Mouse (Mus musculus) retina, postnatal 7 days (tissue): Measurements from ENCODE around the gene Kcnab2.

ENCODE experiments used
- DNase-seq: peaks from one replicate; pipeline ENCODE4 v3.0.0-alpha.2; 2012; ENCODE audit warnings: low read depth, low spot score

The Kcnab2 gene

GRCm38 (mm10) chr4:152453079-152453478, 24.6 kb downstream of the Kcnab2 start:
- no peak for DNase-seq

DNA sequence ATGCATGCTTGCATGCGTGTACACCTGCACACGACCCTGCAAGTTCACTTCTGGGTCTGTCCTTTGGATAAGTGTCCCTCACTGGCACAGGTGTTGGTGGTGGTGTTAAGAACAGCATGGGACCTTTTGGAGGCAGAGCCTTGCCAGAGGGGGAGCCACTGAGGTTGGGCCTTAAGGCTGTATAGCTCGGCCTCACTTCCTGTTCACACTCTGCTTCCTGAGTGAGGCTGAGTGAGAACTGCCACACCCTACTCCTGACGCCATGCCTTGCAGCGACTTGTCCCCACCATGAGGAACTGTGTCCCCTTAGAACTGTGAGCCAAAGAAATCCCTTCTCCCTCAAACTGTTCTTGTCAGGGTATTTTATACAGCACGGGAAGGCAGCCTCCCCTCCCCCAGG, 26.3 kb downstream of the Kcnab2 start:
- DNase-seq = no peak

DNA sequence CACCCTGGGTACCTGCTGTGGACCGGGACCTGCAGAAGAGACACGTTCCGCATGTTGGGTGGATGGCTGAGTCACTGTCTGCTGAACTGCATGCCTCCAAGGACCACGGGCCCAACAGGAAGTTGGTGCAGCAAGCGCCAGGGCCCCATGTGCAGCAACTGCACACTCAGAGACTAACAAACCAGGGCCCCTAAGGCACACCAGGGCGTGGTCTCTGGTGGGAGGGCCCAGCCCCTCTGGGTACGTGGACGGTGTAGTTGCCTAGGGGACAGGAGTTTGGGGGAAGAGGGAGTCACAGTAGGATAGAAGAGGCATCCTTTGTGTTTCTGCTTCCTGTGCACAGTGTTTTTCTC, 29.0 kb downstream of the Kcnab2 start:
- no peak for DNase-seq

DNA sequence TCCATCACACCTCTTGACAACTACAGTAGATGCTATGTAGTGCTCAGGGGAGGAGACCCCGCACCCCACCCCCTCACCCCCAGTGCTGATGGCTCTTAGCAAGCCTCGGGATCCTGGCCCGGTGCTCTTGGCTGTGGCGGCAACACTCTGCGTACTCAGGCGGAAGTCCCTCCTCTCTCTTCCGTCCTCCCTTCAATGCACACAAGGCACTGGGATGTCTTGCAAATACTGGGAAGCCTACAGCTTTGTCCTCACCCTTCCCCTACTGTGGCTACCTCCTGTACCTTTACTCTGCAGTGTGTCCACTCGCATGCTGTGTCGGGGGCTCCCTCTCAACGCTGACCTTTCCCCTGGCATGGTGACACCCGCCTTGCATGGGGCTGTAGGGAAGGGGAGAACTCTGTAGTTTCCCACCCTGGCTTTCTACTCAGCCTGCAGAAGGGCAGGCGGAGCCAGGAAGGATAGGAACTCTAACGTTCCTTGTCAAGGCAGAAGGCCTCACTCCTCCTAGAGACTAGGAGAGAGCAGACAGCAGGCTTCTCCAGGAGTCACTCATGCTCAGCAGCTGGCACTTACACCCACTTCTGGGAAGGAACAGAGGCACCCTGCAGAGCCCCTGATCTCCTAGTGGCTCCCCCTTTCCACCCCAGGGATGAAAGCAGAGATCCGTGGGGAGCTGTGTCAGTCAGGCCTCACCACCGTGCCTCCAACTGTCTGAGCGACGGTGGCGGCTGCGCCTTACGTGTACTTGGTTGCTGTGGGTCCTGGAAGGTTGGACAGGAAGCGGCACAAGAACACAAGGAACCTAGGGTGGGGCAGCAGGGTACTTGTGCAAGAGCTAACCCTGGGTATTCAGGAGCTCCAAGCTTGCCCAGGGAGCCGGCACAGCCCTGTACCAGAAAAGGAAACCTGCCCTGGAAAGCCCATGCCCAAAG, 29.7 kb downstream of the Kcnab2 start:
- no peak for DNase-seq

- no peak for DNase-seq
These were observed 31.5 kb downstream of the Kcnab2 start for GRCm38 (mm10) chr4:152446178-152446577.

DNA sequence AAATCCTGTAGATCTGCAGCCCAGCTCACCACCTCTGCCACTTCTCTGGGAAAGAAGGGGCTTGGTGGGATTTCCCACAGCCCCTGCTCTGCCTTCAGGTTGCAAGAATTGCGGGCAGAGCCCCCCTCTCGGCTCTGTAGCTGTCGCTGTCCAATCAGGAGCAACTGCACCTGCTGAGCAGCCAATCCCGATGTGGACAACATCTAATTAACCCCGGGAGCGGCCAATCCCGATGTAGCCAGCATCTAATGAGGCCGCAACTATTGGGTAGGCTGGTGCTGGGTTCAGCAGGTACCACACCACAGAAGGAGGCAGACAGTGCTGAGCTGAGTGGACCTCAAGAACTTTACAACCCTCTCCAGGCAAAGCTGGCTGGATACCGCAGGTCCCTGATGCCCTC, 36.1 kb downstream of the Kcnab2 start:
- DNase-seq = no peak

DNA sequence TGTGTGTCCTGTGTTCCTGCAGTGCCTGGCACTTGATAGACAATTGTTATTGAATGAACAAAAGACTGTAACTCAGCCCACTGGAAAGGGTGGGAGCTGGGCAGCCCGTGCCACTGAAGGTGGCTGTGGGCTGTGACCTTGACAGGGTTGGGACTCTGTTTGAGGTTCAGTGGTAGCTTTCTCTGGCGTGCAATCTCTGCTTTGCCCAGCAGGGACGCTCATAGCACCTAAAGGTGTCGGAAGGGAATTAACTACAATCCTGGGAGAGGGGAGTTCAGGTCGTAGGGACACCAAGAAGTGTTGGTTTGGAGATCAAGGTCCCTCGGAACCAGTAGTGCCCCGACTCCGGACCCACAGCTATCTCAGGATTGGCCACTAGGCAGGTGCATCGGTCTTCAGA, 36.8 kb downstream of the Kcnab2 start:
- no peak for DNase-seq

DNA sequence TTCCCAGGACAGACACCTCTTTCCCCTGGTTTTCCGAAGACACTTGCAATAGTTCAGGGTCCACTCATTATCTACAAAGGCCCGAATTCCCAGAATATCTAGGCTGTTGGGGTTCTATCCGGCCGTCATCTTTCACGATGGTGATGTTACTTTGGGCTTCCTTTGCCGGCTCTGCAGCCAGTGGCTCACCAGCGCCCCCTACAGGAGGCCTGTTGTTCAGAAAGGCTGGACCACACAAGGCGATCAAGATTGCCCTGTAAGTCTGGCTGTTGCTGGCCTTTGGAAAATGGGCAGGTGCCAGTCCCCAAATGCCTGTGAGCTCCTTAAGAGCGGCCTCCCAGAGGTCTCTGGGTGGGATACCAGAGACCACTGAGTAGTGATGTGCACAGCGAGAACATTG, 42.4 kb downstream of the Kcnab2 start:
- DNase-seq = peak; percentile 66

DNA sequence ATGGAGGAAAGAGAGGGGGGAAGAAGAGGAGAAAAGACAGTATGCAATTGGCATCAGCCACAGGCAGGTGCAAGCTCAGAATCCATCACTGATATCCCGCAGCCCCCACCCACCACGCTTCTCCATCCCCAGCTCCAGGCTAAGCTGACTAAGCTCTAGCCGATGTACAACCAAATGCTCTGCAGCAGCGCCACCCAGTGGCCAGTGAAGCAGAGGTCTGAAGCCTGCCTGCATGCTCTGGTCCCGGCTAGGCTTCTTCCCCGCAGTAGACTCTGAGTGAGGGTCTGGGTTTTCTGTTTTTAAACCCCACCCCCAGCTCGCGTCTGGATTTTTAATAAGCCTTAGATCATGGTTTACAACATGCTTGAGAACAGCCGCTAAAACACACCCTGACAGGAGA, 42.8 kb downstream of the Kcnab2 start:
- peak; percentile 95 for DNase-seq

DNA sequence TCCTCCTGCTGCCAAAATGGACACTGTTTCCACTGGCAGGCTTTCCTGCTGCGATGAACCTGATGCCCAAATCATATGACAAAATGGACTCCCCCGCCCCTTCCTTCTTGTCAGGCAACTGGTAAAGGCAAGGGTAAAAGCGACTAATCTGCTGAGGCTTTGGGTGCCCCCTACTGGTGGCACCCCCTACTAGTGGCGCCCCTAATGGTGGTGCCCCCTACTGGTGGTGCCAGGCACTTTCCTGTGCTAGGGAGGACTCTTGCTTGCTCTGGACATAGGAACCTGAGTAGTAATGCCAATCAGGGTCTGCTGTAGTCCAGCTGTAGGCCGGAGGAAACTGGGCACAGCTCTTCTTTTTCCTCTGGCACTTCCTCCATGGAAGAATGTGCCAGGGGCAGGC, 45.4 kb downstream of the Kcnab2 start:
- DNase-seq = no peak

DNA sequence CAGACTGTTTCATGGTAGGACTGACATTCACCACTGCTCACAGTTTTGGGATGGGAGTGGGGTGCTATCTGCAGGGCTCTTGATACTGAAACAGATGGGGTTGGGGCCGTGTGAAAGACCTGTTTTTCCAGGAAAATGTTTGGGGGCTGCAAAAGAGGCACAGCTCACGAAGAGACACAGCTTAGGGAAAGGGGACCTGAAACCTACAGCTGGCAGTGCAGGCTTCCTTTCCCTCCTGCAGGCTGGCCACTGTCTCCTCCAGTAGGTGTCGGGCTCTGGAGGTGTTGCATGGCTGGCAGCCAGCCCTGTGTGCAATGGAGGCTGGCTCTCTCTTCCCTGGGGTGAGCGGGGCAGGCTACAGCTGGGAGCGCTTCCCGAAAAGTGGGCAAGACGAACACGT, 49.4 kb downstream of the Kcnab2 start:
- DNase-seq = no peak

- DNase-seq = no peak
These were observed 52.7 kb downstream of the Kcnab2 start for GRCm38 (mm10) chr4:152424922-152425321.

DNA sequence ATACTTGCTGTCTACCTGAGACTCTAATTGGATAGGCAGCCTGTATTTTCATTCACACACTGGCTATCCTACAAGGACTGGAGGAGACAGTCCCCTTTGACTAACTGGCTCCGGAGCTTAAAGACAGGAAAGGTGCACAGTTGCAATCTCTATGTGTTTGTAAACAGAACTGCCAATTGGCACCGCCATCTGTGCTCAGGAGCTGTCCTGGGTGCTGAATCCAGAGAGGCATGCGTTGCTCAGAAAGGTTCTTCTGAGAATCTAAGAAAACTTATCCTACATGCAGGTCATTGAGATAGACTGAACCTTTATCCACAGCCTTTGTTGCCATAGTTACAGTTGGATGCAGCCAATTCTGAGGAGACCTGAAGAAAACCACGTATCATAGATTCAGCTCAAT, 53.3 kb downstream of the Kcnab2 start:
- DNase-seq = no peak

- DNase-seq = no peak
These were observed 54.1 kb downstream of the Kcnab2 start for GRCm38 (mm10) chr4:152423576-152423975.

DNA sequence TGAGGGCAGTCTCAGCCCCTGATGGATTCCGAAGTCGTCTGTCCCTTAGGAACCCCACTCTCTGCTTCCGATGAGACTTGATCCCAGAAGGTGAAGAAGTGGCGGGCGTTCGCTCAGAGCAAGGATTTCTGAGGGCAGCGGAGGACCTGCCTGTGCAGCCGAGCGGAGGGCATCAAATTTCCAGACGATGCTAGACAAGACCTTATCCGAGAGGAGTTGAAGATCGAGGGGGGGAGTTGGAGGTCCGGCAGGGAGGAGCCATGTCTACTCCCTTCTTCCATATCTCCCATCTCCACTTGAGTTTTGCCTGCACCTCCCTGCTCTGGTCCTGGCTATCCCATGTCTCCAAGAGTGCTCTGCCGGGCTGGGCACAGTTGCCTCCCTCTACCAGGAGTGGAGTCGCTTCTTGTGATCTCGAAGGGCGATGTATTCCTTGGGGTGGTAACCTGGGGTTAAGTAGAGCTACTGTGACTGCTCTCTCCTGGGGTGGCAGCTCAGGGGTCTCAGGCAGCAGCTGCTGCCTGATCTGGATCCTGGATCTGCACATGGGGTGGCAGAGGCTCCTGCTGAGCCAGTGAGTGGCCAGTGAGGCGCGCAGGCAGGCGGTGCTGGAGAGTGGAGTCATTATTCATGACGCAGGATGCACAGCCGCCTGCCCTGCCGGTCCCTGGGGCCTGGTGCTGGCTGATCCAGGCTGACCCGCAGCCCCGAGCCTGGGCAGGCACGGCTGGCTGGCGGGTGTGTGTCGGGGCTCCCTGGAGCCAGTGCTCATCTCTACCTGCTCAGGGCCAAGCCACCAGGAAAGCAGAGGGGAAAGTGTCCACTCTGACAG, 59.2 kb downstream of the Kcnab2 start:
- no peak for DNase-seq

DNA sequence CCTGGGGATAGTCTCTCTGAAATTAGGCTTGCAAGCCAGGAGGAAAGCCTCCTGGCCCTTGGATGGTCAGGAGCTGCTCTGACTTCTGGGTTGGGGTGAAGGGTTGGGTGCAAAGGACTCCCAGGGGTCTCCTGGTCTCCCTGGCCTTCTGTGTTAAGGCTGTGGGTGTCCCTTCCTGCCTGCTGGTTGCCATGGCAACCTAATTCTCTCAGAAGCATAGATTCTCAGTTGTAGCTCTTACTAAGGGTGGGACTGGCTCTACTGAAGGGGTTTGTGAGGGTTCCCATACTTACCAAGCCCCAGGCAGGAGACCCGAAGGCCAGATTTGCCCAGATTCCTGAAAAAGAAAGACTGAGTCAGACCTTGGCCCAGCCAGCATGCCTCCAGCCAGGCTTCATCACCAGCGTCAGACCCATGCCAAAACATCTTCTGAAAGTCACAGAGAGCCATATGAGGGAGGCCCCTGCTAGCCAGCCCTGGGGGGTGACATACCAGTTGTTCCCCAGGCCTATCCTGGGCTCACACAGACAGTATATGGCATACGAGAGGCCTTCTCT, 65.1 kb downstream of the Kcnab2 start:
- no peak for DNase-seq

- DNase-seq = no peak
These were observed 66.7 kb downstream of the Kcnab2 start for GRCm38 (mm10) chr4:152410961-152411360.

DNA sequence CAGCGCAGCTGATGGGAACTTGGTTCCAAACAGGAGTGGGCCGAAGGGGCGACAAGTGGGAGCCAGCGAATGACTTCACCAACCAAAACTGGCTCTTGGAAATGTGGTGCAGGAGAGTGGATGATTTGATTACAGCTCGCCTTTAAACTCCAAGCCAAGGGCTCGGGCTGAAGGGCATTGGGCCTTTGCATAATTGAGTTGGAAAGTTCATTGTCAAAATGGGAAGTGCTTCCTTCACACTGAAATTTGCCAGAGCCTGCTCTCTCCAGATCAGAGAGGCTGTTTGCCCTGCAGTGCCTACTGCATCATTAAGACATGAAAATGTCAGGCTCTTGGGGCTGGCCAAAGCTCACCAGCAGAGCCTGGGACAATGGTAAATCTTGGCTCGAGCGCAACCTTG, 71.1 kb downstream of the Kcnab2 start:
- no peak for DNase-seq

DNA sequence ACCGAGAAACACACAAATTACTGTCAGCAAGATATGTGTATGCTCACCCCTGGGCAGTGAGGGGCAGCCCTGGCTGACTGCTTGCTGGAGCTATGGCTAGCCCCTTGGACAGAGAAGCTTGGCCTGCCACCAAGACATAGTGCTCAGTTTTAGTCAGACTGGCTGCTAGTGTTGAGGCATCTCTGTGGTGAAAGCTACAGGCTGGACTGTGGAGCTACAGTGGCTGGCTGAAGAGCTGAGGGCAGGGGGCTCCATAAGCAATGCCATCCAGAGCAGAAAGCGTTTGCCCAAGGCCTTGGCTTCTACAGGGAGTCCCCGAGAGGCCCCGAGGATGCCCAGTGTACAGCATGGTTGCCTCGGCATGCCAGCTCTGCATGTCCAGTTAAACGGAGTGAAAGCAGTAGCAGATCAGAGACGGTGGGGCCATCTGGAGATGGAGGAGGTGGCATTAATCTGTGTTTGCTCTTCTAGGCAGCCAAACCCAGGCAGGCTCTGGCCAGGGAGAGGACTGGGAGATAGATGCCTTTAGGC, 71.9 kb downstream of the Kcnab2 start:
- no peak for DNase-seq

- no peak for DNase-seq
These were observed 72.5 kb downstream of the Kcnab2 start for GRCm38 (mm10) chr4:152405143-152405542.

- DNase-seq = no peak
These were observed 78.7 kb downstream of the Kcnab2 start for GRCm38 (mm10) chr4:152398926-152399325.

GRCm38 (mm10) chr4:152392627-152393026, 85.0 kb downstream of the Kcnab2 start:
- DNase-seq = no peak
